Mouse (Mus musculus): ENCODE measurements around the gene Slc41a2. TPM values are rescaled to one million over a fixed set of nuclear protein-coding genes. Genes with fewer than 3 reads are reported as not detected.
A peak's percentile ranks its signal among the peaks of the same experiment; 100 is the strongest.

Slc41a2 gene
- polyA plus RNA-seq, 1 experiment from 2014 or later = 0.76 TPM

DNA sequence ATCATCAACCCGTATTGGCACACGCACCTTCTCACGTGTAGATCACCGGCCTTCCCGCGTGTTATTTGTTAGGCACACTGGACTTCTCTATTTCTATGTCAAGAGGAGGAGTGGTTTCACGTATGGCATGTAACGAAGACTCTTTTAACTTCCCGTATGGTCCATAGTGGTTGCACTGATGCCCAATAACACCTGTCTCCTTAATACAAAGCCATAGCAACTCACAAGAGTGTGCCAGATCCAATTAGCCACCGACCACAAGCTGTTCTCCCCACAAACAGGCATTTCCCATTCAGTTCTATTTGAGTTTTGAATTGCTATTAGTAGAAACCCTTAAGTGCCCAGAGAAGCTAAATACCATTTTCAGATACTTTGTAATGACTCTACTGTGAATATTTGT, 117.5 kb downstream of the Slc41a2 start:
- TF ChIP-seq CTCF (IDR thresholded peaks at IDR 0.05; ENCODE audit: low read depth) (no peak), EP300 (IDR thresholded peaks at IDR 0.05; ENCODE audit: low read depth) (no peak)
- 71% methylated on average over 10 of the region's 10 CpGs for WGBS (ENCODE audit: insufficient replicate concordance)

DNA sequence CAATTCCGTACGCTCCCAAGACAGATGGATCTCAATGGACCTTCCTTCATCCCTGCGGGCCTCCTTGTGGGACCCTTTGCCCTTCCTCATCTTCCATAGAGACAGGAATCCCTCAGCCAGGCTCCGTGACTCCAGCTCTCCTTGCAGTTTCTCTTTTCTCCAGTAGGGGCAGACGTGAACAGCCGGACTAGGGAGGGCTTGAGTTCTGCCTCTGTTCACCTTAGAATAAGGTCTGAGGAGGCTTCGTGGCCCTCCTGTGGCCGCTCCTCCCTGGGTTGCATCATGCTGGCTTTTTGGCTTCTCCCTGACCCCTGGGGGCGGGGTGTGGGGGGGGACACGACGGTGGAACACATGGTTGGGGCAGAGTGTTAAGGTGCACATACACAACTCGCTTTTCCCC, 118.0 kb downstream of the Slc41a2 start:
- H3K27me3 ChIP-seq (ENCODE audit: insufficient read depth, low read length) = no peaks in the 10 kb centered on the region
- no peak overlapping the region for H3K4me2 ChIP-seq (ENCODE audit: low read depth, low read length)
- H3K9me3 ChIP-seq (ENCODE audit: low read length) = no peaks in the 10 kb centered on the region
- ATAC-seq (no peak), DNase-seq (peak; percentile 55)
- TF ChIP-seq EP300 (IDR thresholded peaks at IDR 0.05; ENCODE audit: low read depth) (no peak), CTCF (IDR thresholded peaks at IDR 0.05; ENCODE audit: low read depth) (peak; percentile 81)
- H3K4me3 ChIP-seq (ENCODE audit: low read depth, low read length) = no peak overlapping the region
- no peaks in the 10 kb centered on the region for H3K4me1 ChIP-seq (ENCODE audit: insufficient read depth)
- 29% methylated on average over 12 of the region's 12 CpGs for WGBS (ENCODE audit: insufficient replicate concordance)
- no peak overlapping the region for H3K27ac ChIP-seq (ENCODE audit: low read depth)
- H3K36me3 ChIP-seq (replicated peaks; ENCODE audit: insufficient read depth, low read length) = no peaks in the 10 kb centered on the region
- no peak overlapping the region for H3K9ac ChIP-seq (replicated peaks)

More for the DNA sequence above, 117.5 kb downstream of the Slc41a2 start:
- ATAC-seq = no peak
- H3K9ac ChIP-seq (replicated peaks) = no peak overlapping the region
- H3K27me3 ChIP-seq (ENCODE audit: insufficient read depth, low read length) = no peaks in the 10 kb centered on the region
- DNase-seq = no peak
- no peak overlapping the region for H3K4me3 ChIP-seq (ENCODE audit: low read depth, low read length)
- no peaks in the 10 kb centered on the region for H3K4me1 ChIP-seq (ENCODE audit: insufficient read depth)
- H3K4me2 ChIP-seq (ENCODE audit: low read depth, low read length) = no peak overlapping the region
- no peaks in the 10 kb centered on the region for H3K36me3 ChIP-seq (replicated peaks; ENCODE audit: insufficient read depth, low read length)
- no peaks in the 10 kb centered on the region for H3K9me3 ChIP-seq (ENCODE audit: low read length)
- no peak overlapping the region for H3K27ac ChIP-seq (ENCODE audit: low read depth)

- TF ChIP-seq EP300 (IDR thresholded peaks at IDR 0.05; ENCODE audit: low read depth) (no peak), CTCF (IDR thresholded peaks at IDR 0.05; ENCODE audit: low read depth) (no peak)
Measured at GRCm38 (mm10) chr10:83218778-83219177, 118.9 kb downstream of the Slc41a2 start.

DNA sequence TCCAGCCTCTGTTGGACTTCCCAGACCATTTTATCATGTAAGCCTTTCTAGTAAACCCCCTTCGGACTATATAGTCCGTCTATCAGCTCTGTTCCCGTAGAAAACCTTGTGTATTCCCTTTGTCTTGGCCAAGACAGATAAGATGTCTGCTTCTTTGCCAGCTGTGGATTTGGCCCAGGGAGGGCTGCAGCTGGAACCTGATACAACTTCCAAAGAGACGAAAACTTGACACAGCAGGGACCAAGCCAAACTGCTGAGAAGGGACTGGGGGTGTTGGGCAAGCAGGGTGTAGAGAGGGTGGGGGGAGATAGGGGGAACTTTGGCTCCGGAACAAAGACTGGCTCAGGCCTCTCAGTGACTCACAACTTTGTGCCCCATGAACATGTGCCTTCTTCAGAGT, 120.4 kb downstream of the Slc41a2 start:
- DNase-seq = no peak
- no peak overlapping the region for H3K9ac ChIP-seq (replicated peaks)
- H3K27me3 ChIP-seq (ENCODE audit: insufficient read depth, low read length) = no peaks in the 10 kb centered on the region
- H3K4me3 ChIP-seq (ENCODE audit: low read depth, low read length) = no peak overlapping the region
- WGBS (ENCODE audit: insufficient replicate concordance) = 59% methylated on average over 5 of the region's 5 CpGs
- H3K4me2 ChIP-seq (ENCODE audit: low read depth, low read length) = no peak overlapping the region
- TF ChIP-seq CTCF (IDR thresholded peaks at IDR 0.05; ENCODE audit: low read depth) = no peak
- no peak for TF ChIP-seq EP300 (IDR thresholded peaks at IDR 0.05; ENCODE audit: low read depth)
- no peaks in the 10 kb centered on the region for H3K4me1 ChIP-seq (ENCODE audit: insufficient read depth)
- H3K36me3 ChIP-seq (replicated peaks; ENCODE audit: insufficient read depth, low read length) = no peaks in the 10 kb centered on the region
- no peaks in the 10 kb centered on the region for H3K9me3 ChIP-seq (ENCODE audit: low read length)
- no peak for ATAC-seq
- H3K27ac ChIP-seq (ENCODE audit: low read depth) = no peak overlapping the region

More at GRCm38 (mm10) chr10:83218778-83219177, 118.9 kb downstream of the Slc41a2 start:
- H3K27ac ChIP-seq (ENCODE audit: low read depth) = no peak overlapping the region
- WGBS (ENCODE audit: insufficient replicate concordance) = 60% methylated on average over 2 of the region's 2 CpGs
- ATAC-seq = no peak
- H3K9ac ChIP-seq (replicated peaks) = no peak overlapping the region
- H3K9me3 ChIP-seq (ENCODE audit: low read length) = no peaks in the 10 kb centered on the region
- H3K36me3 ChIP-seq (replicated peaks; ENCODE audit: insufficient read depth, low read length) = no peaks in the 10 kb centered on the region
- no peak overlapping the region for H3K4me2 ChIP-seq (ENCODE audit: low read depth, low read length)
- no peaks in the 10 kb centered on the region for H3K27me3 ChIP-seq (ENCODE audit: insufficient read depth, low read length)
- no peaks in the 10 kb centered on the region for H3K4me1 ChIP-seq (ENCODE audit: insufficient read depth)
- H3K4me3 ChIP-seq (ENCODE audit: low read depth, low read length) = no peak overlapping the region
- no peak for DNase-seq

- no peak for ATAC-seq
Measured at GRCm38 (mm10) chr10:83215559-83215958, 122.1 kb downstream of the Slc41a2 start.

DNA sequence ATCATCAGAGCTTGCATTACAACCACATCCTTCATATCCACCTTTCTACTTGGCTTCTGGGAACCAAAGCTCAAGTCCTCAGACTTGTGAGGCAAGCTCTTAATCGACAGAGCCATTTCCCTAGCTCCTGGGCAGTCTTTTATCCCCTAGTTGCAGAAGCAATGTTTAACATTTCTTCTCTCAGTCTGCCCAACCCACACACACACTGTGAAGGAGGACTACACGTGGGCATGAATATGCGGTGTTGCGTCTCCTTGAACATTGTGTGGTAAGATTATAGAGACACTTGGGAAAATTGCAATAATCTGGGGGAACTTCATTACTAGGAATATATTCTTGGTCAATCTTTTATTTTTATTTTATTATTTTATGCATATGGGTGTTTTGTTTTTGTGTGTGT, 125.1 kb downstream of the Slc41a2 start:
- no peaks in the 10 kb centered on the region for H3K36me3 ChIP-seq (replicated peaks; ENCODE audit: insufficient read depth, low read length)
- no peaks in the 10 kb centered on the region for H3K4me1 ChIP-seq (ENCODE audit: insufficient read depth)
- no peak overlapping the region for H3K9ac ChIP-seq (replicated peaks)
- H3K4me2 ChIP-seq (ENCODE audit: low read depth, low read length) = no peak overlapping the region
- no peak for ATAC-seq
- DNase-seq = no peak
- 87% methylated on average over 4 of the region's 4 CpGs for WGBS (ENCODE audit: insufficient replicate concordance)
- H3K4me3 ChIP-seq (ENCODE audit: low read depth, low read length) = no peak overlapping the region
- H3K27ac ChIP-seq (ENCODE audit: low read depth) = no peak overlapping the region
- H3K27me3 ChIP-seq (ENCODE audit: insufficient read depth, low read length) = no peaks in the 10 kb centered on the region
- H3K9me3 ChIP-seq (ENCODE audit: low read length) = no peaks in the 10 kb centered on the region
- no peak for TF ChIP-seq CTCF (IDR thresholded peaks at IDR 0.05; ENCODE audit: low read depth)
- TF ChIP-seq EP300 (IDR thresholded peaks at IDR 0.05; ENCODE audit: low read depth) = no peak

More at GRCm38 (mm10) chr10:83215559-83215958, 122.1 kb downstream of the Slc41a2 start:
- Histone ChIP-seq H3K36me3 (replicated peaks; ENCODE audit: insufficient read depth, low read length) (no peaks in the 10 kb centered on the region), H3K4me2 (ENCODE audit: low read depth, low read length) (no peak overlapping the region), H3K4me1 (ENCODE audit: insufficient read depth) (no peaks in the 10 kb centered on the region), H3K27me3 (ENCODE audit: insufficient read depth, low read length) (no peaks in the 10 kb centered on the region), H3K27ac (ENCODE audit: low read depth) (no peak overlapping the region), H3K9ac (replicated peaks) (no peak overlapping the region), H3K4me3 (ENCODE audit: low read depth, low read length) (no peak overlapping the region), H3K9me3 (ENCODE audit: low read length) (no peaks in the 10 kb centered on the region)
- no peak for DNase-seq
- no peak for TF ChIP-seq EP300 (IDR thresholded peaks at IDR 0.05; ENCODE audit: low read depth)
- TF ChIP-seq CTCF (IDR thresholded peaks at IDR 0.05; ENCODE audit: low read depth) = no peak
- WGBS (ENCODE audit: insufficient replicate concordance) = 41% methylated on average over 5 of the region's 5 CpGs

Data from liver, postnatal 0 days (tissue).